Mouse (Mus musculus) large intestine, adult 2 months (tissue): Measurements from ENCODE around the gene Ube2ql1. TPM values are rescaled to one million over a fixed set of nuclear protein-coding genes. Genes with fewer than 3 reads are reported as not detected.

Experiments
- DNase-seq: peaks from one replicate; pipeline ENCODE4 v3.0.0-alpha.2; 2012; ENCODE audit warnings: low read depth, low spot score
- WGBS: fragments of 180-500 bp; shearing (Covaris S2); methylation state at CpG from one replicate; pipeline ENCODE4 v1.1.7; 2018; 5-methylcytosine and 5-hydroxymethylcytosine counted together
- polyA plus RNA-seq: library from polyadenylated mRNA; depleted of rRNA; stranded (reverse); fragments of >200 nt; gene quantifications from 2 replicates; pipeline ENCODE4 v1.2.3, GENCODE M21; 2012; rRNA removed

The Ube2ql1 gene
- 0.43 and 0.45 TPM in 2 replicates for polyA plus RNA-seq

GRCm38 (mm10) chr13:69739759-69740135, at the start of gene Ube2ql1:
TSS of gene Ube2ql1 (minus strand) at chr13:69739889.
- whole genome bisulfite sequencing, result 1% methylated on average over 46 of the region's 46 CpGs
- peak; percentile 7 for DNase-seq

GRCm38 (mm10) chr13:69788704-69789103, 49.0 kb upstream of the Ube2ql1 start:
- WGBS, result 77% methylated on average over 5 of the region's 5 CpGs
- DNase-seq, result no peak

DNA sequence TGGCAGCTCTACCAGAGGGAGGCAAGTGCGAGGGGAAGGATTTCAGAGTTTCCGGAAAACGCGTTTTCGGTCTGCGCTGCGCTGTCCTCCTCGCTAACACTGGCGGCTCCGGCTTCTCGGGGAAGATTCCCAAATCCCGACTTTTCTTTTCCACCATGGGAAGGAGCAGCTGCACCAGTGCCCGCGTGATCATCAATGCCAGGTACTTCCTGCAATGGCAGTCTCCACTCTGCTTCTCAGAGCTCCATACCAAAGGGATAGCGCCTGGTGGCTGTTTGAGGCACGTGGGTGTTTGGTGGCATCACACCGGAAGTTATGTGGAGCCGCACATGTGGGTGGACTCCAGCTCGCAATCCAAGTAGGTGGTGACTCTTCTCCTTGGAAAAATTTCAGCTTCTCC, 38.5 kb upstream of the Ube2ql1 start:
- WGBS, result 85% methylated on average over 19 of the region's 19 CpGs
- no peak for DNase-seq

- WGBS, result 71% methylated on average over 4 of the region's 4 CpGs
- no peak for DNase-seq
Measured at GRCm38 (mm10) chr13:69772358-69772757, 32.7 kb upstream of the Ube2ql1 start.

DNA sequence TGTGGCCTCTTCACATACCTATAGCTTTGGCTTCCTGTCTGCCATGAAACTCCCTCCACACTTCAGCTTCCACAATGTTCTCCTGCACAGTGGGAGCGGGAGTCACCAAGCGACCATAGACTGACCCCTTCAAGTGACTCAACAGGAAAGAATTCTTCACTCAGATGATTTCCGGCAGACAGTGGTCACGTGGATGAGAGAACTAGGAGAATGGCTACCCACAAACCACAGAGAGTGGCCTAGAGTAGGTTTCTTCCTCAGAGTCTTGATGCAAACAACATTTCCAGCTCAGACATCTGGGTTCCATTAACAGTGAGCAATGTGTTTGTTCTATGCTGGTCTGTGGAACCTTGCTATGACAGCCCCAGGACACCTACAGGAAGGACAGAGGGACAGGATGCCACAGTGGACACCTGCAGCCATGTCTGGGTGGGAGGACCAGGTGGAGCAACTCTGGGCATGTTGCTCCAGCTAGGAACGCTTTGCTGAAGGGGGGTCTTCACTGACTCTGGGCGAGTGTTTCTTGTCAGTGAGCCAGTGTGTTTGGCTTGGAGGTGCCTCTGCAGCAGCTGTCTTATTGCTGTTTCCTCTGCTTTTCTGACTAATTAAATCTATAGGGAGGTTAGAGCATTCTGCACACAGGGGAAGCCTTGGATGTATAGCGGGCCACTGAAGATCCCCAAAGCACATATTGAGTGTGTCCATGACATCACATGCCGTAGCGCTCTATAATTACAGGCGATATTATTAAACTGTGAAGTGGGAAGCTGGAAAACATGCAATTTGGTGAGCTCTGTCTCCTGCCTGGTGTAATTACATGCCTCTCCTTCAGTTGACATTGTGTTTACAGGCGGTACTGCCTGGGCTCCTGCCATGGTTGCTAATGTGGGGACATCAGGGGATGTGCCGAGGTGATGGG, 31.1 kb upstream of the Ube2ql1 start:
- DNase-seq, result no peak
- WGBS, result 75% methylated on average over 12 of the region's 12 CpGs

GRCm38 (mm10) chr13:69768152-69768551, 28.5 kb upstream of the Ube2ql1 start:
- 84% methylated on average over 10 of the region's 10 CpGs for WGBS
- DNase-seq, result no peak

- DNase-seq, result no peak
- WGBS, result 69% methylated on average over 9 of the region's 9 CpGs
Measured at GRCm38 (mm10) chr13:69764646-69765045, 25.0 kb upstream of the Ube2ql1 start.

DNA sequence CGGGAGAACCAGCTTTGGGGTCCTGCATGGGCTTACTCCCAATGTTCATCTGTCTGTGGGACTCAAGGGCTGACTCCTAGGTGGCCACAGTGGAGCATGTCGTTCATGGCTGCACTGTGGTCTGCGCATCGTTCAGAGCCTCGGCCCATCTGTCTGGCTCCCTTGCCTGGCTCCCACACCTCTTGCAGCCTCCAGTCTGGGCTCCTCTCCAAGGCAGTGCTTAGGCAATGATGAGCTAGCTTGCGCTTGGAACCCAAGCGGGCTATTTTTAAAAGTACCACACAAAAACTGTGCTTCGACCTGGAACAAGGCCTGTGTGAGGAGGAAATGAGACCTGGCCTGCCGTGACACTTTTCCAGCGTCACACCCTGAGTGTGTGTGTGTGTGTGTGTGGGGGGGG, 21.7 kb upstream of the Ube2ql1 start:
- 64% methylated on average over 10 of the region's 10 CpGs for WGBS
- no peak for DNase-seq

GRCm38 (mm10) chr13:69758979-69759378, 19.3 kb upstream of the Ube2ql1 start:
- DNase-seq, result no peak
- WGBS, result 61% methylated on average over 6 of the region's 6 CpGs

GRCm38 (mm10) chr13:69752875-69753274, 13.2 kb upstream of the Ube2ql1 start:
- DNase-seq, result no peak
- WGBS, result 55% methylated on average over 2 of the region's 2 CpGs

DNA sequence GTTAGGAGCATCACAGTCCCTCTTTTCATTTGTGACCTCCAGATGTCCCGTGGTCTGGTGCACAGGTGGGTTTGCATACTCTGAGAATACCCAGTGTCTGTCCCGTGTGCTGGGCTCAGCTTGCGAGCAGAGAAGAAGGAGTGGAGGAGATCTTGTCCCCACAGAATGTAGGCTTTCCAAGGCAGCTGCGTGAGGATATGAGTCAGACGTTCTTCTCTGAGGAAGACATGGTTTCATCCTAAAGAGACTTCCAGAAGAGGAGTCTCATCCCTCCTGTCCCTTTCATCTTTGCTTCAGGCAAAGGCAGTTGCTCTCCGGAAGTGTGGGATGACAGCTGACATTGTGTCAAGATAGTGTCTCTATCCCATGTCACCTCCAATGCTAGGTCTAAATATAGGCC, 11.8 kb upstream of the Ube2ql1 start:
- 82% methylated on average over 6 of the region's 6 CpGs for WGBS
- no peak for DNase-seq

DNA sequence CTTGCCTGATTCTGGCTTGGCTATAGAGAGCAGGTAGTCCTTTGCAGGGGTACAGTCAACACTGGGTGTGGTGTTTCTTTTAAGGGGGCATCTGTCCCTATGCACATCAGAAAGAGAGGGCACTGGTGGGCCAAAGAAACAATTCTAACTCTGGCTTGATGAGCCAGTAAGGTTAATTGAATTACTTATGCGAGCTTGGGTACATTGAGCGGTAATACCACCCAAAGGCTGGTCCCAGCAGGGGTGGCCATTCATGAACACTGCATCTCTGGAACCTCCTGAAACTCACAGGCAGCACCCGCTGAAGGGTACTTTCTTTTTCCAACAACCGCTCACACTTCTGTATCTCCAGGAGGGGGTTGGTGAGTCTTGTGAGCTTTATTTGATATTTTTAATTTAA, 9.1 kb upstream of the Ube2ql1 start:
- WGBS, result 86% methylated on average over 4 of the region's 4 CpGs
- no peak for DNase-seq

- 3% methylated on average over 29 of the region's 29 CpGs for WGBS
- DNase-seq, result no peak
Measured at GRCm38 (mm10) chr13:69740331-69741285, 919 bp upstream of the Ube2ql1 start.

DNA sequence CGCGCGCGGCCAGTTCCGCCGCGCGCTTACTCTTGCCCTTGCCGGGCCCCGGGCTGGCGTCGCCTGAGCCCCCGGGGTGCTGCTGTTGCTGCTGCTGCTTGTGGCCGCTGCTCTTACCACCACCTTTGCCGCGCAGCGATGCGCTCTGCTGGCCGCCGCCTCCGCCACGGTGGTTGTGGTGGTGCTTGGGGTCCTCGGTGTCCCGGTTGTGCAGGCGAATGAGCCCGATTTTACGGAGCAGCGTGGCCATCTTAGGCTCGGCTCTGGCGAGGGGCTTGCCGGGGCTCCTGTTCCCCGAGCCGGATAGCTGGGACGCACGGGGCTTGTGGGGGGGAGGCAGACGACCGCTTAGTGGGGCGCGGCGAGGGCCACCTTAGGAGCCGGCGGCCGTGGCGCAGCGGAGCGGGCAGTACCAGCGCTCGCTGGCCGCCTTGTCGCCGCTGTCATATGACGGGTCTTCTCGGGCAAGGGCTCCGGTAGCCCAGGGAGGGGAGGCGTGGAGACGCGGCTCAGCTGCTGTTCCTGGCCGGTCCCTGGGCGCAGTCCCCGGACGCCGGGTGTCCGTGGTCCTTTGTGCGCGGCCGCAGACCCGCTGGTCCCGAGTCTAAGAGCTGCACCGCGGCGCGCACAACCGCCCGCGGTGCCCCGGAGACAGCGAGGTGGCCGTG, 464 bp downstream of the Ube2ql1 start:
- WGBS, result under 1% methylated on average over 77 of the region's 78 CpGs
- no peak for DNase-seq

GRCm38 (mm10) chr13:69738461-69738971, 1.2 kb downstream of the Ube2ql1 start:
- DNase-seq, result no peak
- 1% methylated on average over 40 of the region's 40 CpGs for WGBS

GRCm38 (mm10) chr13:69737444-69738185, 2.1 kb downstream of the Ube2ql1 start:
- 10% methylated on average over 19 of the region's 19 CpGs for WGBS

GRCm38 (mm10) chr13:69732636-69733035, 7.1 kb downstream of the Ube2ql1 start:
- 90% methylated on average over 6 of the region's 6 CpGs for WGBS

More at GRCm38 (mm10) chr13:69737444-69738185, 2.1 kb downstream of the Ube2ql1 start:
- DNase-seq, result no peak

GRCm38 (mm10) chr13:69725376-69725775, 14.3 kb downstream of the Ube2ql1 start:
- DNase-seq, result no peak
- 92% methylated on average over 3 of the region's 3 CpGs for WGBS

More at GRCm38 (mm10) chr13:69732636-69733035, 7.1 kb downstream of the Ube2ql1 start:
- DNase-seq, result no peak

DNA sequence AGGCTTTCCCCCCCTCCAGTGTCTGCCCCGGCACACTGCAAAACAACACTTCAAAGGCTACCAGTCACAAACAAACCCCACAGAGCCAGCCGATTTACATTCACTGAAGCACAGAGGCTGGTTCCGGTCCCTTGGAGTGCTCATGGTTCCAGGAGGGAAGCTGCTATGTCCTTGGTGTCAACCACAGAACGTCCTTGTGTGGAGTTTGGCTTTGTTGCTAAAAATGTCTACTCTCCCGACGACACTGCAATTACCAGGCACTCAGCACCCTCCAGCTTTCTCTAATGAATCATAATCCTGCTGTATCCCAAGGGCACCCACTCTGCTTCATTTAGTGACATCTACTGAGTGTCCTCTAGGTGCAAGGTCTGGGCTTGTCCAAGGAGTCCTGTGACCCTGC, 18.5 kb downstream of the Ube2ql1 start:
- no peak for DNase-seq
- 17% methylated on average over 6 of the region's 6 CpGs for WGBS
